Comparison of ENCODE assay signal across 26 mouse cellular contexts in genomic region chr13:23604452-23604851, GRCm38 (mm10). TPM values are rescaled to one million over a fixed set of nuclear protein-coding genes. Genes with fewer than 3 reads are reported as not detected.
"Had no signal": no experiment of that assay in that cellular context is flagged by ENCODE, and none has a peak within 500 bp of the region (broad histone marks: within the 10 kb centered on the region; RNA-seq: fewer than 3 reads in every experiment).

No protein-coding gene starts in this region.

- H3K27me3 ChIP-seq: heart, embryonic 12.5 days; hindbrain, embryonic 12.5 days; intestine, embryonic 15.5 days; limb, embryonic 12.5 days; liver, embryonic 15.5 days had no signal

- H3K4me3 ChIP-seq: gastrocnemius, adult 2 months; heart, embryonic 10.5 days; heart, embryonic 12.5 days; hindbrain, embryonic 10.5 days; hindbrain, embryonic 12.5 days; intestine, embryonic 15.5 days; layer of hippocampus, adult 2 months; left cerebral cortex, adult 2 months; limb, embryonic 10.5 days; limb, embryonic 12.5 days; liver, embryonic 15.5 days had no signal

- H3K9me3 ChIP-seq: heart, embryonic 10.5 days; hindbrain, embryonic 10.5 days; hindbrain, embryonic 12.5 days; intestine, embryonic 15.5 days; limb, embryonic 10.5 days; limb, embryonic 12.5 days; liver, embryonic 15.5 days had no signal

- H3K4me1 ChIP-seq: heart, embryonic 10.5 days; hindbrain, embryonic 10.5 days; hindbrain, embryonic 12.5 days; intestine, embryonic 15.5 days; limb, embryonic 10.5 days; limb, embryonic 12.5 days had no signal

- H3K9ac ChIP-seq: heart, embryonic 12.5 days; hindbrain, embryonic 12.5 days; hindbrain, embryonic 14.5 days; intestine, embryonic 15.5 days; limb, embryonic 12.5 days; liver, embryonic 15.5 days had no signal

- DNase-seq: gastrocnemius, adult 2 months; gastrocnemius, postnatal 10 days; gastrocnemius, postnatal 25 days; heart, adult 18-20 months; heart, postnatal 10 days; heart, postnatal 4 days; kidney, adult 18-20 months; kidney, postnatal 10 days; kidney, postnatal 25 days; liver had no signal

- H3K27ac ChIP-seq: gastrocnemius, adult 2 months; heart, embryonic 10.5 days; hindbrain, embryonic 10.5 days; hindbrain, embryonic 12.5 days; hindbrain, embryonic 14.5 days; intestine, embryonic 15.5 days; layer of hippocampus, adult 2 months; left cerebral cortex, adult 2 months; limb, embryonic 10.5 days; limb, embryonic 12.5 days; liver, embryonic 15.5 days had no signal

- H3K36me3 ChIP-seq: heart, embryonic 10.5 days; heart, embryonic 12.5 days; hindbrain, embryonic 10.5 days; hindbrain, embryonic 12.5 days; intestine, embryonic 15.5 days; limb, embryonic 10.5 days; limb, embryonic 12.5 days had no signal

- H3K4me2 ChIP-seq: heart, embryonic 12.5 days; hindbrain, embryonic 12.5 days; hindbrain, embryonic 14.5 days; intestine, embryonic 15.5 days; limb, embryonic 12.5 days; liver, embryonic 11.5 days; liver, embryonic 15.5 days had no signal

- ATAC-seq: forebrain, embryonic 16.5 days; hindbrain, embryonic 16.5 days; inflammation-experienced regulatory T-cells, adult 6 months; intestine, embryonic 15.5 days; intestine, postnatal 0 days had no signal

RNA-seq across cellular contexts. Expression of gene Hist1h2ad, which starts 30.3 kb away (rescaled TPM):
- polyA plus RNA-seq: hindbrain, embryonic 14.5 days had no signal
